Mouse (Mus musculus) right cerebral cortex, postnatal 25 days (tissue): ENCODE data around the gene Rbx1.
A peak's percentile ranks its signal among the peaks of the same experiment; 100 is the strongest.
"Not testable (repeated sequence)": the region's sequence is repeated elsewhere in the genome, so short reads cannot be mapped to it uniquely, and the experiment has no call there.

Experiments
- DNase-seq: peaks from one replicate; pipeline ENCODE4 v3.0.0; 2022

The Rbx1 gene

DNA sequence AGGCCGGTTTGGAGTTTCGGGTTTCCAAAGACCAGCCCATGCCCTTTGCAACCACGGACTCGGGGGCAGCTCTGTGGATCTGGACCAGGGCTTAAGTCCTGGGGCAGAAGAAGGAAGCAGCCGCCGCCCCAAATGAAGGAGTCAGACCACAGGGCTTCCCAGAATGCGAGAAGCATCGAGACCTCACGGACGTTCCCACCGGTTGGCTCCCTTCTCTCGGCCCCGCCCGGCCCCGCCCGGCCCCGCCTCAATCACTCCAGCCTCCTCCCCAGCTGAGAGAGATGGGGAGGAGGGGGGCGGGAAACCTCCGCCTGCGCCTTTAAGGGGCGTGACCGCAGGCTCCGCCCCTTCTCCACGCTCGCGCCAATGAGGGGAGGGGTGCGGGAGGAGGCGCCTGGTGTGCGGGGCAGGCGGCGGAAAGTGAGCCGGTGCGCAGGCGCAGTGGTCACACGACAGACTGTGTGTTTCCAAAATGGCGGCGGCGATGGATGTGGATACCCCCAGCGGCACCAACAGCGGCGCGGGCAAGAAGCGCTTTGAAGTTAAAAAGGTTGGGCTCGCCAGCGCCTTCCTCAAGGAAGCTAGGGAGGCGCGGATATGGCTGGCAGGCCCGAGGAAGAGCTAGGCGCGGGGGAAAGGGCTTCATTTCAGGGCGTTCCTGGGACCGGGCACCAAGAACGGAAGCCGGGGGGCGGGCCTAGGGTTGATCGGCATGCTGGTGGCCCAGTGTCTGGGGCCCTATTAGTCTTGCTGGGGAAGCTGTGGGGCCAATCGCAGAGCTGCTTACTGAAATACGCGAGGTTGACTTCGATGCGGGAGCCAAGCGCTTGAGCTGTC, at the start of gene Rbx1:
Gene Rbx1 (plus strand): TSS at position 396 of the 837 bp plus-strand sequence.
- DNase-seq, result peak; percentile 99

DNA sequence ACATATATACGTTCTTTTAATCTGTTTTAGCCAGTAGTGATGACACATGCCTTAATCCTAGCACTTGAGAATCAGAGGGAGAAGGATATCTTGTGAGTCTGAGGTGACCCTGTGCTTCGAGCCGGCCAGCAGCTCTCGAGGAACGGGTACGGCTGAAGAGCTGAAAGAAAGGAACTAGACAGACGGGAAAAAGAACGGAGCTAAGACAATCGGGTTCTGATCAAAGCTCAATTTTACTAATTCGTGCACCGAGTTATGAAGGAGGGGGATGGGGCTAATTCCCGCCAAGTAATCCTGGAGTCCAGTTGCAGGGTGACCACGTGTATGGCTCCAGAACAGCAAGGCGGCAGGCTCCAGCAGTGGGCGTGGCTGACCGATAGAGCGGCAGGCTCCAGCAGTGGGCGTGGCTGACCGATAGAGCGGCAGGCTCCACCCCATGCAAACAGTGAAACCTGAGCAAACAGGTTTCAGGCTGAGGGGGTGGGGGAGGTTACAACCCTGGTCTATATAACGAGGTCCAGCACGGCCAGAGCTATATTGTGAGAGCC, 49.3 kb upstream of the Rbx1 start:
- DNase-seq, result not testable (repeated sequence)

DNA sequence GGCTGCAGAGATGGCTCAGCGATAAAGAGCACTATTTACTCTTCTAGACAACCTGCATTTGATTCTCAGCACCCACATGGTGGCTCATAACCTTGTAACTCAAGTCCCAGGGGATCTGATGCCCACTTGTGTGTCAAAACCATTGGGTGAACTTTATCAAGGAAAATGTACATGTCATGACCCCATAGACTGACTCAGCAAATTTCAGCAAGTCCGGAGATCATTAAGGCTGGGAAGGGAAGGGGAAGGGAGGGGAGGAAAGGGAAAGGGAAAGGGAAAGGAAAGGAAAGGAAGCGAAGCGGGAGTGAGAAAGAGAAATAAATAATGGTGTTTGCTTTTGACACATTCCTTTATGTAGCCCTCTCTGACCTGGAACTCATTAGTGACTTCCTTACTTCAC, 48.0 kb upstream of the Rbx1 start:
- DNase-seq, result no peak

DNA sequence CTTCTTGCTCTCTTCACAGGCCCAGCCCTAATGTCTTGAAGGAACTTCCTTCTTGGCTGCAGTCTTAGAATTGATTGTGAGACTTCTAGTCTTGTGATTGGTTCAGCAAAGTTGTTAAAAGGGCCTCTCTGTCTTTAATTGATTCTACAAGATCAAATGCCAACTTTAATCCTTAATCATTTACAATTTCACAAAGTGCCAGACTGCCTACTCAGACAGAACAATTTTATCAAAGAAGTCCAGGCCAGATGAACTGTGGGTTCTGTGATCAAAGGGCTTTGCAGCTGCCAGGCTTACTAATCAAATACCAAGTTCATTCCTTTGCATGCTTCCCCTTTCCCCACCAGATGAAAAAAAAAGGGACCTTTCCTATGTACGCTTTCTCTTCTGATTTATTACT, 44.6 kb upstream of the Rbx1 start:
- no peak for DNase-seq

GRCm38 (mm10) chr15:81422156-81422681, 43.9 kb upstream of the Rbx1 start:
- DNase-seq, result no peak

DNA sequence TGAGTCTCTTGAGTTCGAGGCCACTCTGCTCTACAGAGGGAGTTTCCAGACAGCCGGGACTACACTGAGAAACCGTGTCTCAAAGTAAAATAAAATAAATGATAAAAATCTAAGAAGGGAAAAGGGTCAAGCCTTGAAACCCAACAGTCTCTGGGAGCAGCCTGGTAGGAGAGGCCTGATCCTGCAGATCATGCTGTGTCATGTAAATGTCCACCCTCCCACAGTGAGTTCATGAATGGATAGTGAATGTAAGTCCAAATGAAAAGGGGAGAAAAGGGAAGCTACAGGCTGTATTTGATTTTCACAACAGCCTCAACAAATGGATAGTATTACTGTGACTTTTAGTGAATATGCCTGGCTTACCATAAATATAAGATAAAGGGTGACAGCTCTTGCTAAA, 40.8 kb upstream of the Rbx1 start:
- no peak for DNase-seq

DNA sequence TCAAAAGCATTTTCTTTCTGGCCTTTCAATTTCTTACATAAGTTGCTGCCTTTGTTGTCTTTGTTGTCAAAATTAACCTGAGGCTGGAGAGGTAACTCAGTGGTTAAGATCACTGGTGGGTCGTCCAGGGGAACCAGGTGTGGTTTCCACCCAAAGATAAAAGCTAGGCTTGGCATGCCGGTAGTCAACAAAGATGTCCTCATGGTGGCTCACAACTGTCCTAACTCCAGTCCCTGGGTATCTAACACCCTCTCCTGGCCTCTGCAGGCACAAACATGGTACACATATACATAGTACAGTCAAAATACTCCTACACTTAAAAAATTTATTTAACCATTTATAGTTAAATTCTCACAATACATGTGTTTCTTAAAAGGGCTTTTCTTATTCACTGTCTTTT, 38.1 kb upstream of the Rbx1 start:
- DNase-seq, result no peak

- DNase-seq, result no peak
These were observed 34.9 kb upstream of the Rbx1 start for GRCm38 (mm10) chr15:81431195-81431594.

DNA sequence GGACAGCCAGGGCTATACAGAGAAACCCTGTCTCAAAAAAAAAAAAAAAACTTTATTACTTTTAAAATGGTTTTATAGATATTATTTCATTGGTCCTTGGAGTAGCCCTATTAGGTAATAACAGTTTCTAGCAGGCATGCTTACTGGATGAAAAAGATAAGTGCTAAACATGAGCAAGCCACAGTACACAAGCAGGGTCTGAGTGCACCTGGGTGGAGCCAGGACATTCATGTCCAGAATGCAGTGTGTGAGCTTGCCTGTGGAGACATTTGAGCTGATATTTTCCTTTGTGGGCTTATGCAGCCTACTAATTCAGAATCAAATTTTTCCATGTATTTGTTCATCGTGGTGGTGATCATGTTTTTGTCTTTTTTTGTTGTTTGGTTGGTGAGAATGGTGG, 27.8 kb upstream of the Rbx1 start:
- no peak for DNase-seq

- no peak for DNase-seq
These were observed 26.9 kb upstream of the Rbx1 start for GRCm38 (mm10) chr15:81439236-81439635.

GRCm38 (mm10) chr15:81448463-81448862, 17.6 kb upstream of the Rbx1 start:
- DNase-seq, result peak; percentile 25

DNA sequence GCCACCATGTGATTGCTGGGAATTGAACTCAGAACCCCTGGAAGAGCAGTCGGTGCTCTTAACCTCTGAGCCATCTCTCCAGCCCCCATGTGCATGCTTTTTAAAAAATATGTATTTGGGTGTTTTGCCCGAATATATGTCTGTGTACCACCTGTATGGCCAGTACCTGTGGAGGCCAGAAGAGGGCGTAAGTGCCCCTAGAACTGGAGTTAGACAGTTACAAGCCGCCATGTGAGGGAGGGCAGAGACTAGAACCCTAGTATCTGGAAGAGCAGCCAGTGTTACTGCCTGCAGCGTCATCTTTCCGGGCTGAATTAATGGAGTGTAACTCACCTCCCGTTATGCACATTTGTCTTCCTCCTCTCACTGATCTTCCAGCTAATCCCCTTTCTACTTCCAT, 4.6 kb upstream of the Rbx1 start:
- no peak for DNase-seq

- no peak for DNase-seq
These were observed 958 bp upstream of the Rbx1 start for GRCm38 (mm10) chr15:81465016-81465660.

- DNase-seq, result no peak
These were observed 630 bp downstream of the Rbx1 start for GRCm38 (mm10) chr15:81466738-81467113.

- no peak for DNase-seq
These were observed 4.6 kb downstream of the Rbx1 start for GRCm38 (mm10) chr15:81470735-81471134.

DNA sequence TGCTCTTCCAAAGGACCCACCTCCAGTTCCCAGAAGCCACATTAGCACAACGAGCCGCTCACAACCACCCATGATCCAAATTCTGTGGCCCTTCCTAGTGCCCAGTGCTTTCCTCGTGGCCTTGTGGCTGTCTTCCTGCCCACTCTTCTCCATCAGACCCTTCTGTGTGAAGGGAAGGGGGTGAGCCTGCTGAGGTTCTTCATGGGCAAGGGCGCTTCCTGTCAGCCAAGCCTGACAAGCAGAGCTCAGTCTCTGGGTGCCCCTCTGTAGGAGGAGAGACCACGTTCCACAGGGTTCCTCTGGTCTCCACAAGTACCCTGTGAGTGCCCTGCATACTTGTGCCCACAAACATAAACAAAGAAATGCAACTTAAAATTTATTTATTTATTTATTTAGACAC, 6.2 kb downstream of the Rbx1 start:
- no peak for DNase-seq

GRCm38 (mm10) chr15:81475654-81476053, 9.6 kb downstream of the Rbx1 start:
- DNase-seq, result no peak

- DNase-seq, result no peak
These were observed 10.5 kb downstream of the Rbx1 start for GRCm38 (mm10) chr15:81476597-81476996.

- no peak for DNase-seq
These were observed 13.5 kb downstream of the Rbx1 start for GRCm38 (mm10) chr15:81479446-81480213.

DNA sequence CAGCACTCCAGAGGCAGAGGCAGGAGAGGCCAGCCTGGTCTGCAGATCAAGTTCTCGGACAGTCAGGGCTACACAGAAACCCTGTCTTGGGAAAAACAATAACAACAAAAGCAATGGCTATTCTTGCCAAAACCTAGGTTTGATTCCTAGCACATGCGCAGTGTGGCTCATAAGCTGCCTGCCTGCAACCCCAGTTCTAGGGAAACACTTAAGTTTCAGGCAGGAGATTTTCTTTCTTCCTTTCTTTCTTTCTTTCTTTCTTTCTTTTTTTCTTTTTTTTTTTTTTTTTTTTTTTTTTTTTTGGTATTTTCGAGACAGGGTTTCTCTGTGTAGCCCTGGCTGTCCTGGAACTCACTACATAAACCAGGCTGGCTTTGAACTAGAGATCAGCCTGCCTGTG, 14.2 kb downstream of the Rbx1 start:
- DNase-seq, result not testable (repeated sequence)

GRCm38 (mm10) chr15:81480977-81481379, 14.9 kb downstream of the Rbx1 start:
- no peak for DNase-seq

GRCm38 (mm10) chr15:81482966-81483365, 16.9 kb downstream of the Rbx1 start:
- DNase-seq, result no peak

- DNase-seq, result no peak
These were observed 17.6 kb downstream of the Rbx1 start for GRCm38 (mm10) chr15:81483691-81484090.
